Mouse (Mus musculus) lung, embryonic 15.5 days (tissue): ENCODE results near the gene Kiz. TPM values are rescaled to one million over a fixed set of nuclear protein-coding genes. Genes with fewer than 3 reads are reported as not detected.

Experiments
- ATAC-seq: fragments of 200-750 bp; cut with Nextera tagmentation; 2 replicates; pipeline ENCODE4 v1.8.0; 2017; ENCODE audit warnings: moderate number of reproducible peaks, borderline replicate concordance; ENCODE audit not compliant: low FRiP score, low TSS enrichment; ENCODE audit errors: extremely low read depth
- H3K27ac ChIP-seq: fragments of 300-500 bp; sonication (generic); 2 replicates; pipeline ENCODE4 v1.5.1; 2015; ENCODE audit warnings: moderate library complexity, mild to moderate bottlenecking, inconsistent platforms
- H3K27me3 ChIP-seq: fragments of 300-500 bp; sonication (generic); 2 replicates; pipeline ENCODE4 v1.6.1; 2015; ENCODE audit warnings: inconsistent platforms
- H3K36me3 ChIP-seq: fragments of 300-500 bp; sonication (generic); 2 replicates; pipeline ENCODE4 v1.6.1; 2015; ENCODE audit warnings: inconsistent platforms
- H3K4me1 ChIP-seq: fragments of 300-500 bp; sonication (generic); 2 replicates; pipeline ENCODE4 v1.6.1; 2015; ENCODE audit warnings: inconsistent platforms
- H3K4me2 ChIP-seq: fragments of 300-500 bp; sonication (generic); 2 replicates; pipeline ENCODE4 v1.6.1; 2015; ENCODE audit warnings: inconsistent platforms, mild to moderate bottlenecking, moderate library complexity
- H3K4me3 ChIP-seq: fragments of 300-500 bp; sonication (generic); 2 replicates; pipeline ENCODE4 v1.5.1; 2015; ENCODE audit warnings: mild to moderate bottlenecking, inconsistent platforms
- H3K9ac ChIP-seq: fragments of 300-500 bp; sonication (generic); 2 replicates; pipeline ENCODE4 v1.6.1; 2015; ENCODE audit warnings: inconsistent platforms
- H3K9me3 ChIP-seq: fragments of 300-500 bp; sonication (generic); 2 replicates; pipeline ENCODE4 v1.6.1; 2016; ENCODE audit warnings: inconsistent platforms
- WGBS: fragments of 180-500 bp; shearing (Covaris S2); methylation state at CpG from one replicate; pipeline ENCODE4 v1.1.7; 2015; 5-methylcytosine and 5-hydroxymethylcytosine counted together
- polyA plus RNA-seq: library from polyadenylated mRNA; unstranded; fragments of >200 nt; fragmentation: Nextera tagmentation; extraction: Ambion mirVana; gene quantifications from 2 replicates; pipeline ENCODE4 v1.2.1, GENCODE M21; 2015

Gene Kiz
- polyA plus RNA-seq, 1 experiment from 2014 or later, result 34.9 TPM

GRCm38 (mm10) chr2:146835241-146835990, 20.2 kb upstream of the Kiz start:
- peaks cover 17% of the 10 kb centered on the region for H3K4me1 ChIP-seq
- 0 out of 2 replicates have a peak overlapping the region, but pooled peaks have one; percentile 20 for H3K4me3 ChIP-seq
- H3K36me3 ChIP-seq, result no peaks in the 10 kb centered on the region
- no peak overlapping the region for H3K27ac ChIP-seq
- H3K9me3 ChIP-seq, result no peaks in the 10 kb centered on the region
- no peak overlapping the region for H3K9ac ChIP-seq
- H3K27me3 ChIP-seq, result peaks cover 95% of the 10 kb centered on the region
- peak; percentile 31; the same call in 1 of the 2 replicates for ATAC-seq
- WGBS, result 2% methylated on average over 20 of the region's 20 CpGs
- H3K4me2 ChIP-seq, result peak overlapping the region; percentile 49

GRCm38 (mm10) chr2:146836246-146836645, 19.4 kb upstream of the Kiz start:
- H3K27ac ChIP-seq, result no peak overlapping the region
- H3K9ac ChIP-seq, result no peak overlapping the region
- ATAC-seq, result no peak
- H3K4me3 ChIP-seq, result no peak overlapping the region
- no peaks in the 10 kb centered on the region for H3K9me3 ChIP-seq
- 4% methylated on average over 13 of the region's 13 CpGs for WGBS
- peaks cover 17% of the 10 kb centered on the region for H3K4me1 ChIP-seq
- H3K4me2 ChIP-seq, result no peak overlapping the region
- peaks cover 97% of the 10 kb centered on the region for H3K27me3 ChIP-seq
- no peaks in the 10 kb centered on the region for H3K36me3 ChIP-seq

GRCm38 (mm10) chr2:146836871-146837550, 18.7 kb upstream of the Kiz start:
- Histone ChIP-seq H3K9ac (no peak overlapping the region), H3K4me3 (no peak overlapping the region), H3K27me3 (peaks cover 100% of the 10 kb centered on the region), H3K9me3 (no peaks in the 10 kb centered on the region), H3K4me2 (no peak overlapping the region), H3K36me3 (no peaks in the 10 kb centered on the region), H3K27ac (no peak overlapping the region), H3K4me1 (peaks cover 17% of the 10 kb centered on the region)
- 9% methylated on average over 17 of the region's 17 CpGs for WGBS
- ATAC-seq, result no peak

- no peaks in the 10 kb centered on the region for H3K9me3 ChIP-seq
Observed at GRCm38 (mm10) chr2:146837653-146838052, 18.0 kb upstream of the Kiz start.

GRCm38 (mm10) chr2:146838596-146839302, 16.9 kb upstream of the Kiz start:
- no peaks in the 10 kb centered on the region for H3K9me3 ChIP-seq
- no peak for ATAC-seq
- H3K4me1 ChIP-seq, result peaks cover 17% of the 10 kb centered on the region
- H3K27me3 ChIP-seq, result peaks cover 91% of the 10 kb centered on the region
- H3K4me2 ChIP-seq, result no peak overlapping the region
- no peaks in the 10 kb centered on the region for H3K36me3 ChIP-seq
- H3K4me3 ChIP-seq, result no peak overlapping the region
- H3K9ac ChIP-seq, result no peak overlapping the region
- 2% methylated on average over 30 of the region's 30 CpGs for WGBS
- no peak overlapping the region for H3K27ac ChIP-seq

More at GRCm38 (mm10) chr2:146837653-146838052, 18.0 kb upstream of the Kiz start:
- Histone ChIP-seq H3K4me1 (peaks cover 17% of the 10 kb centered on the region), H3K4me2 (no peak overlapping the region), H3K27ac (no peak overlapping the region), H3K4me3 (no peak overlapping the region), H3K27me3 (peaks cover 99% of the 10 kb centered on the region), H3K36me3 (no peaks in the 10 kb centered on the region), H3K9ac (no peak overlapping the region)
- no peak for ATAC-seq
- WGBS, result 5% methylated on average over 1 of the region's 1 CpGs

- H3K27me3 ChIP-seq, result peaks cover 84% of the 10 kb centered on the region
- peaks cover 14% of the 10 kb centered on the region for H3K4me1 ChIP-seq
- H3K4me3 ChIP-seq, result no peak overlapping the region
- no peaks in the 10 kb centered on the region for H3K36me3 ChIP-seq
- 3% methylated on average over 36 of the region's 36 CpGs for WGBS
- H3K9me3 ChIP-seq, result no peaks in the 10 kb centered on the region
- no peak for ATAC-seq
- H3K27ac ChIP-seq, result no peak overlapping the region
- no peak overlapping the region for H3K9ac ChIP-seq
- H3K4me2 ChIP-seq, result no peak overlapping the region
Observed at GRCm38 (mm10) chr2:146839303-146840030, 16.2 kb upstream of the Kiz start.

- Histone ChIP-seq H3K4me2 (no peak overlapping the region), H3K4me1 (no peaks in the 10 kb centered on the region), H3K27ac (no peak overlapping the region), H3K4me3 (no peak overlapping the region), H3K27me3 (peaks cover under 1% of the 10 kb centered on the region; the same call in 1 of the 2 replicates), H3K9me3 (no peaks in the 10 kb centered on the region), H3K36me3 (no peaks in the 10 kb centered on the region), H3K9ac (no peak overlapping the region)
- ATAC-seq, result no peak
- WGBS, result 95% methylated on average over 2 of the region's 2 CpGs
Observed at GRCm38 (mm10) chr2:146847863-146848262, 7.8 kb upstream of the Kiz start.

- peak; percentile 28; the same call in 1 of the 2 replicates for ATAC-seq
- WGBS, result 2% methylated on average over 11 of the region's 11 CpGs
- Histone ChIP-seq H3K9me3 (no peaks in the 10 kb centered on the region), H3K4me3 (peak overlapping the region; percentile 87), H3K9ac (peak overlapping the region; percentile 73), H3K27ac (peak overlapping the region; percentile 73), H3K27me3 (no peaks in the 10 kb centered on the region), H3K4me1 (no peaks in the 10 kb centered on the region), H3K36me3 (no peaks in the 10 kb centered on the region), H3K4me2 (peak overlapping the region; percentile 62)
Observed at GRCm38 (mm10) chr2:146856120-146856519, 456 bp downstream of the Kiz start.

- Histone ChIP-seq H3K9me3 (no peaks in the 10 kb centered on the region), H3K27me3 (no peaks in the 10 kb centered on the region), H3K4me2 (no peak overlapping the region), H3K27ac (no peak overlapping the region), H3K4me1 (no peaks in the 10 kb centered on the region), H3K4me3 (no peak overlapping the region), H3K9ac (no peak overlapping the region), H3K36me3 (no peaks in the 10 kb centered on the region)
- 46% methylated on average over 4 of the region's 4 CpGs for WGBS
- no peak for ATAC-seq
Observed at GRCm38 (mm10) chr2:146856853-146857252, 1.2 kb downstream of the Kiz start.

GRCm38 (mm10) chr2:146865781-146866180, 10.1 kb downstream of the Kiz start:
- no peaks in the 10 kb centered on the region for H3K27me3 ChIP-seq
- no peaks in the 10 kb centered on the region for H3K36me3 ChIP-seq
- no peaks in the 10 kb centered on the region for H3K4me1 ChIP-seq
- no peak overlapping the region for H3K4me2 ChIP-seq
- no peak overlapping the region for H3K4me3 ChIP-seq
- H3K9ac ChIP-seq, result no peak overlapping the region
- no peak for ATAC-seq
- H3K27ac ChIP-seq, result no peak overlapping the region
- no peaks in the 10 kb centered on the region for H3K9me3 ChIP-seq
- WGBS, result 71% methylated on average over 3 of the region's 3 CpGs
